Mouse (Mus musculus) liver, postnatal 0 days (tissue): ENCODE measurements at regions not wholly inside any gene's neighbourhood (a gene's known extent, or its start where the extent isn't known, plus 50 kb on each side); places are given as distances from the start of the nearest gene placed in this dataset.

Source experiments
- ATAC-seq: fragments of 200-750 bp; cut with Nextera tagmentation; 2 replicates; pipeline ENCODE4 v1.8.0; 2017; ENCODE audit warnings: mild to moderate bottlenecking, moderate library complexity
- DNase-seq: peaks from one replicate; pipeline ENCODE4 v3.0.0-alpha.2; 2016
- H3K27ac ChIP-seq: fragments of 300-500 bp; sonication (generic); 2 replicates; pipeline ENCODE4 v1.5.1; 2014; ENCODE audit warnings: antibody characterized with exemption, moderate library complexity, mild to moderate bottlenecking, low read depth
- H3K27me3 ChIP-seq: fragments of 300-500 bp; sonication (generic); 2 replicates; pipeline ENCODE4 v1.6.1; 2014; ENCODE audit warnings: low read length, control low read depth, mixed read lengths; ENCODE audit not compliant: insufficient read depth
- H3K36me3 ChIP-seq: fragments of 300-500 bp; sonication (generic); replicated peaks from 2 replicates; pipeline ENCODE4 v1.6.1; 2014; ENCODE audit warnings: mild to moderate bottlenecking, control low read depth, low read length, moderate library complexity, mixed read lengths; ENCODE audit not compliant: insufficient read depth
- H3K4me1 ChIP-seq: fragments of 300-500 bp; sonication (generic); 2 replicates; pipeline ENCODE4 v1.6.1; 2014; ENCODE audit warnings: antibody characterized with exemption, mild to moderate bottlenecking, control low read depth; ENCODE audit not compliant: insufficient read depth
- H3K4me2 ChIP-seq: fragments of 300-500 bp; sonication (generic); 2 replicates; pipeline ENCODE4 v1.6.1; 2014; ENCODE audit warnings: low read depth, mild to moderate bottlenecking, low read length, moderate library complexity, mixed read lengths
- H3K4me3 ChIP-seq: fragments of 300-500 bp; sonication (generic); 2 replicates; pipeline ENCODE4 v1.5.1; 2014; ENCODE audit warnings: low read depth, low read length
- H3K9ac ChIP-seq: fragments of 300-500 bp; sonication (generic); replicated peaks from 2 replicates; pipeline ENCODE4 v1.6.1; 2014; ENCODE audit warnings: mild to moderate bottlenecking, moderate library complexity
- H3K9me3 ChIP-seq: fragments of 300-500 bp; sonication (generic); 2 replicates; pipeline ENCODE4 v1.6.1; 2016; ENCODE audit warnings: mild to moderate bottlenecking, control low read depth, low read length, mixed read lengths
- CTCF ChIP-seq: sonication (generic); IDR thresholded peaks from 2 replicates; pipeline ENCODE4 v1.5.1; 2016; ENCODE audit warnings: antibody characterized with exemption, low read depth
- EP300 ChIP-seq: IDR thresholded peaks from 2 replicates; pipeline ENCODE4 v1.6.1; 2016; ENCODE audit warnings: antibody characterized with exemption, low read depth, mild to moderate bottlenecking
- WGBS: fragments of 180-500 bp; shearing (Covaris S2); extraction: QIAGEN DNeasy Blood & Tissue Kit; methylation state at CpG from one replicate; pipeline ENCODE4 v1.1.7; 2014; ENCODE audit not compliant: insufficient replicate concordance; 5-methylcytosine and 5-hydroxymethylcytosine counted together

- Histone ChIP-seq H3K27ac (no peak overlapping the region; the same call in 1 of the 2 replicates), H3K9ac (no peak overlapping the region), H3K27me3 (no peaks in the 10 kb centered on the region), H3K4me1 (0 out of 2 replicates have a peak, but pooled peaks cover 2% of the 10 kb centered on the region), H3K9me3 (no peaks in the 10 kb centered on the region), H3K36me3 (no peaks in the 10 kb centered on the region), H3K4me3 (no peak overlapping the region), H3K4me2 (no peak overlapping the region)
- ATAC-seq (peak; percentile 76), DNase-seq (peak; percentile 47)
- TF ChIP-seq CTCF (no peak), EP300 (peak; percentile 31; the same call in 1 of the 2 replicates)
- 34% methylated on average over 5 of the region's 5 CpGs for WGBS
Measured at GRCm38 (mm10) chr19:32935638-32936037, 178.3 kb downstream of the Pten start.

GRCm38 (mm10) chr19:32937591-32937990 lies 180.3 kb downstream of the Pten start:
- WGBS = 76% methylated on average over 6 of the region's 6 CpGs
- Histone ChIP-seq H3K9ac (no peak overlapping the region), H3K9me3 (no peaks in the 10 kb centered on the region), H3K4me1 (0 out of 2 replicates have a peak, but pooled peaks cover 2% of the 10 kb centered on the region), H3K36me3 (no peaks in the 10 kb centered on the region), H3K4me3 (no peak overlapping the region), H3K4me2 (no peak overlapping the region), H3K27ac (no peak overlapping the region), H3K27me3 (no peaks in the 10 kb centered on the region)
- no peak for TF ChIP-seq EP300
- no peak for TF ChIP-seq CTCF
- DNase-seq (no peak), ATAC-seq (no peak)

GRCm38 (mm10) chr19:32939692-32940091 lies 182.4 kb downstream of the Pten start:
- 0 out of 2 replicates have a peak, but pooled peaks cover 2% of the 10 kb centered on the region for H3K4me1 ChIP-seq
- 50% methylated on average over 5 of the region's 5 CpGs for WGBS
- no peak overlapping the region for H3K4me3 ChIP-seq
- peak overlapping the region; percentile 55 for H3K27ac ChIP-seq
- no peak for DNase-seq
- no peak for TF ChIP-seq EP300
- no peak for TF ChIP-seq CTCF
- H3K9ac ChIP-seq = no peak overlapping the region
- no peak for ATAC-seq
- H3K4me2 ChIP-seq = no peak overlapping the region
- H3K9me3 ChIP-seq = no peaks in the 10 kb centered on the region
- H3K27me3 ChIP-seq = no peaks in the 10 kb centered on the region
- no peaks in the 10 kb centered on the region for H3K36me3 ChIP-seq

DNA sequence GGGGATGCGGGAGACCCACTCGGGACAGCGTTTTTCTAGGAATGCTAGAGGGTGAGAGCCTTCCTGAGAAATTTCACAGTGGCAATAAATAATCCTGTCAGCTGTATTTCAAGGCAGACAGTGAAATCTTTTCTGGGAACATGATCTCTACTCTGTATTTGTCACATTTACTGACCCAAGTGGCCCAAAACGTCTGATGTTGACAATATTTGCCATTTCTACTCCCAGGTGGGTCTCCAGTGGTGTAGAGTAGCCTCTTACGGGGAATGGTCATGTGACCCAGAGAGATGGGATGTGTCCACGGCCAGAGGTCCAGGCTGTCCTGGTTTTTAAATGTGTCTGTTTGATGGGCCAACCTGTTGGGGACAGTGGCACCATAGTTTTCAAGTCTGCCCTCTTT lies 183.5 kb downstream of the Pten start:
- Histone ChIP-seq H3K4me3 (no peak overlapping the region), H3K27ac (no peak overlapping the region), H3K9me3 (no peaks in the 10 kb centered on the region), H3K27me3 (no peaks in the 10 kb centered on the region), H3K4me2 (no peak overlapping the region), H3K36me3 (no peaks in the 10 kb centered on the region), H3K9ac (no peak overlapping the region), H3K4me1 (0 out of 2 replicates have a peak, but pooled peaks cover 2% of the 10 kb centered on the region)
- 76% methylated on average over 6 of the region's 6 CpGs for WGBS
- ATAC-seq (no peak), DNase-seq (no peak)
- no peak for TF ChIP-seq CTCF
- TF ChIP-seq EP300 = no peak

DNA sequence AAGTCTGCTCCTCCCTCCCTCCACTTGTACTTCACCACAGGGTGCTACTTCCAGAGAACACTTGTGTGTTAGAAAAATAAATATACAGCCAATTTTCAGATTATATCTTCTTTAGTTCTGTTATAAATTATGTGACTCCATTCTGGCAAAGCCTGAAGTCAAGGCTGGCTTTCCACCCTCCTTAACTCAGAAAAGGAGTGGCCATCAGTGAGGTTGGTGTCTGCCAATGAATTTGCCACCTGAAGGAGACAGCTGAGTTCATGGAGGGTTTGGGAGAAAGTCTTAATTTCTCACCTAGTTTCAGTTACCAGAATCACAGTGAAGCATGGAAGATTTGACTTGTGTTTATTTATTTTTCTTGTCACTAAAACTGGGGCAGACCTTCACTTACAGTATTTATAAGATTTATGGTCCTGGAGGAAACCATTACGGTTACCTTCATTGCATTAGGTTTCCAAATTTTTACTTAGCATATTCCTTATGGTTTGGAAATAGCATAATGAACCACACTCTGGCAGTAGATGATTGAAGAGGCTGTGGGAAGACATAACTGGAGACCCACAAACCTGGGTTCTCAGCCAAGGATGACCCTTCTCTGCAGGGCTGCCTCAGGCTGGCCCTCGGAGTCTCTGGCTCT lies 186.4 kb downstream of the Pten start:
- ATAC-seq (no peak), DNase-seq (no peak)
- Histone ChIP-seq H3K9ac (no peak overlapping the region), H3K4me2 (no peak overlapping the region), H3K9me3 (no peaks in the 10 kb centered on the region), H3K27me3 (no peaks in the 10 kb centered on the region), H3K4me3 (no peak overlapping the region), H3K27ac (no peak overlapping the region), H3K4me1 (0 out of 2 replicates have a peak, but pooled peaks cover 6% of the 10 kb centered on the region), H3K36me3 (no peaks in the 10 kb centered on the region)
- 74% methylated on average over 2 of the region's 2 CpGs for WGBS
- TF ChIP-seq EP300 (no peak), CTCF (no peak)

- Histone ChIP-seq H3K9me3 (no peaks in the 10 kb centered on the region), H3K27ac (no peak overlapping the region), H3K9ac (no peak overlapping the region), H3K4me3 (no peak overlapping the region), H3K27me3 (no peaks in the 10 kb centered on the region), H3K4me2 (no peak overlapping the region), H3K4me1 (0 out of 2 replicates have a peak, but pooled peaks cover 6% of the 10 kb centered on the region), H3K36me3 (no peaks in the 10 kb centered on the region)
- WGBS = 65% methylated on average over 12 of the region's 12 CpGs
- TF ChIP-seq EP300 (no peak), CTCF (no peak)
- DNase-seq (no peak), ATAC-seq (no peak)
Measured at GRCm38 (mm10) chr19:32947081-32947855, 190.0 kb downstream of the Pten start.
